Mouse (Mus musculus) liver, postnatal 0 days (tissue): Measurements from ENCODE around the gene Gm9049.

Experiments used
- CTCF ChIP-seq: sonication (generic); IDR thresholded peaks from 2 replicates; pipeline ENCODE4 v1.5.1; 2016; ENCODE audit warnings: antibody characterized with exemption, low read depth
- EP300 ChIP-seq: IDR thresholded peaks from 2 replicates; pipeline ENCODE4 v1.6.1; 2016; ENCODE audit warnings: antibody characterized with exemption, low read depth, mild to moderate bottlenecking

GRCm38 (mm10) chr10:118370443-118370842, 16.5 kb upstream of the Gm9049 start:
- peak; percentile 98 for TF ChIP-seq CTCF
- no peak for TF ChIP-seq EP300
